Mouse (Mus musculus) megakaryocyte-erythroid progenitor cell, adult 5-6 weeks (primary cell): ENCODE measurements around the gene Cox4i1. TPM values are rescaled to one million over a fixed set of nuclear protein-coding genes. Genes with fewer than 3 reads are reported as not detected.
"Not testable (repeated sequence)": the region's sequence is repeated elsewhere in the genome, so short reads cannot be mapped to it uniquely, and the experiment has no call there.

Source experiments
- ATAC-seq: replicated peaks from 2 replicates; pipeline ENCODE4 v1.8.0; 2016; ENCODE audit warnings: mild to moderate bottlenecking, inconsistent platforms; ENCODE audit not compliant: severe bottlenecking, poor library complexity, low FRiP score, low TSS enrichment
- total RNA-seq, 2 experiments: library from RNA; stranded (forward) in 1 of 2; stranded (reverse) in 1 of 2; fragments of 200-1000, 215-1000 nt in 1 of 2; fragments of >200 nt in 1 of 2; fragmentation: Nextera tagmentation in 1 of 2; gene quantifications; 2 replicates each; pipeline ENCODE4 v1.2.3; 2014 to 2017

Gene Cox4i1
- total RNA-seq, 2 experiments from 2014 or later, result 612 to 1,237 TPM

- ATAC-seq, result no peak
These were observed 11.5 kb upstream of the Cox4i1 start for GRCm38 (mm10) chr8:120656322-120657052.

DNA sequence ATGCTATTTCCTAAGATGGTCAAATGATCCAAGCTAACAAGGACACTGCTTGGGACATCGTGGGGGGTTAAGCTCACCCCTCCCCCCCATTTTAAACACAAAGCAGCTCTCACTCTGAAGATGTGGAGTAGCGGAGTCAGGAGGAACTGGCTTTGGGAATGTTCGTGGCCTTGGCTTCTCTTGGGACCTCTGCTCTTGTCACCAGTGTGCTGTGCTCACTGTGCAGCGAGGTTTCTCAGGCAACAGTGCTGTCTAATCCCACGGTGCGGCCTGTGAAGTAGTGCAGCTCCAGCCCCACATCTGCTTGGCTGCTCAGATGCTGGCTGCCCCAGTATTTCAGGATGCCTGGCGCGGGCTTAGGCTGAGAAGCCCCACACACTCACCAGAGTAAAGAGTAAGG is 10.6 kb upstream of the Cox4i1 start:
- no peak for ATAC-seq

GRCm38 (mm10) chr8:120664566-120664965 is 3.5 kb upstream of the Cox4i1 start:
- ATAC-seq, result no peak

DNA sequence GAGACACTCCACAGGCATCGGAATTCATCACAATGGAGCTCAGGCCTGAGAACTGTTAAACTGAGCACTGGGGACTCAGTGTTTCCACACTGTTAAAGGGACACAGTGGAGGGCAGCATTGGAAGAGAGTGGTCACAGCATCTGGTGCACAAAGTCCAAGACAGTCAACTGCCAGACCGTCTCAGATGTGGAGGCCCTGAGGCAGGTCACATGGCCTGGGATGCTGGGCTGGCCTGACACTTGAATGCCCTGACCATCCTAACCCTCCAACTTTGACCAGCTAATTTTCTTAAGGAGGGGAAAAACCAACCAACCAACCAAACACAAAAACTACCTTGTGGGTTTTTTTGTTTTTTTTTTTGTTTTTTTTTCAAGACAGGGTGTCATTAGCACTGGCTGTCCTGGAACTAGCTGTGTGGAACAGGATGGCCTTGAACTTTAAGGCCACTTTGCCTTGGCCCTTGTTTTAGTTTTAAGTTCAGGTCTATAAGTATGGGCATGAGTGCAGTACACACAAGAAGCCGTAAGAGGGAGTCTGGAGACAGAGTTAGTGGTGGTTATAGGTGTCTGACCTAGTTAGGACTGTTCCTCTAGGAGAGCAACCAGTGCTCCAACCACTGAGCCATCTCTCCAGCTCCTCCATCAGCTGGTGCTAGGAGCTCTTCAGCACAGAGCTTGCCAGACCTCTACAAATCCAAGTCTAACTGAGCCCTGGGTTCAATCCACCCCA is 2.1 kb upstream of the Cox4i1 start:
- ATAC-seq, result peak; percentile 38

GRCm38 (mm10) chr8:120666807-120667470 is 1.1 kb upstream of the Cox4i1 start:
- ATAC-seq, result no peak

DNA sequence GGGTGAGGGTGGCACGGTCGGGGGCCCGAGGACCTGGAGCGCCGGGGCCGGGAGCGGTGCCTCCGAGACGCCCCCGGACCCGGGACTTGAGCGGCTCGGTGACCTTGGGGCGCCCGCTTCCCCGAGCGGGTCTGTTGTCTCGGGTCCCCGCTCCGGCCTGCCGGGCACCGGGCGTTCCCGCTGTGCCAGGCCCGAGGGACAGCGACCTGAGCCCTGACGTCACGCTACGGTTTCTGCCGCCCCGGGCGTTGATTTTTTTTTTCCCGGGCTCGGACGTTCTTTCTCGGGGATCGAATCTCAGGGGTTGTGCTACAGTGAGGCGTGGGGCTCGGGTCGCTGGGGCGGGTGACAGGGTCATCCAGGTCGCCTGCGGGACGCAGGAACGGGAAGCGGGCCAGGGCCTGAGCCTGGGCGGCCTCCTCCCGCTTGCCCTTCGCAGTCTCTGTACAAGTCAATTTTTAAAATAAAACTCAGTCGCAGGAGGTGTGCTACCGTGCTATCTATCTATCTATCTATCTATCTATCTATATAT is 418 bp downstream of the Cox4i1 start, which contains the start of gene Emc8:
Emc8 (minus strand) TSS at position 200 of the 532 bp plus-strand sequence.
- ATAC-seq, result 0 out of 2 replicates have a peak, but pooled peaks have one; percentile 5

GRCm38 (mm10) chr8:120671775-120672174 is 3.8 kb downstream of the Cox4i1 start:
- ATAC-seq, result no peak

DNA sequence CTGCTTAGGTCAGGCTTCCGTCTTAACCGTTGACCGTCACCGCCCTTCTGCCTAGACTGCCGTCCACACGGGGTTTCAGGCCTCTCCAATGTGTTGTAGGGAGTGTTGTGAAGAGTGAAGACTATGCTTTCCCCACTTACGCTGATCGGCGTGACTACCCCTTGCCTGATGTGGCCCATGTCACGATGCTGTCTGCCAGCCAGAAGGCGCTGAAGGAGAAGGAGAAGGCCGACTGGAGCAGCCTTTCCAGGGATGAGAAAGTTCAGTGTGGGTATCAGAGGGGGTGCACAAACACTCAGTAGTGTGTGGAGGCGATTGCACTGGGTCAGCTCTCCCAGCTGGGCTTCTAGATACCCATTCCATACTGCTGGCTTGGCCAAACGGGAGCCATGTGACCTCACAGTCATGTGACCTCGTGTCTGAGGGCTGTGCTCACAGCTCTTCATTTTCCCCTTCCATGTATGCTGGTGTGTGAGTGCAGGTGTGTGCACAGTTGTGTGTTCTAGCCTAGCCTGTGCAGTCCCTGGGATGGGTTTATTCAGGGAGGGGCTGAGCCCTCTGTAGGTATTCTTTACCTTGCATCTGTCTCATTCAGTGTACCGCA is 4.7 kb downstream of the Cox4i1 start:
- no peak for ATAC-seq

- no peak for ATAC-seq
These were observed 5.3 kb downstream of the Cox4i1 start for GRCm38 (mm10) chr8:120673298-120673697.

DNA sequence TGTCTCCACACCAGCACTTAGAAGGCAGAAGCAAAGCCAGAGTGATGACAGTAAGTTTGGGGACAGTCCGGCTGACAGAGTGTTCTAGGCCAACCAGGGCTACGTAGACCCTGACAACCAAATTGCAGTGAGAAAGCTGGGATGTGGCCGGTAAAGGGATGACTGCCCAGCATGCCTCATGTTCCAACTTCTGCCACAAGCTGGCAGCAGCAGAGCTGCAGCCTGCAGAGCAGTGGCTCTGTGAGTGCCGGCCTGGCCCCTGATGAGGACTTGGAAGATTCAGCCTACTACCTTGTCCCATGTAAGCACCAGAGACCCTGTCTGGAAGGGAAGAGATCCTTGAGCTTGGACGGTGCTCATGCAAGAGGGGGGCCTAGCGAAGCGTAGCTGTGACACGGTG is 7.7 kb downstream of the Cox4i1 start:
- no peak for ATAC-seq

DNA sequence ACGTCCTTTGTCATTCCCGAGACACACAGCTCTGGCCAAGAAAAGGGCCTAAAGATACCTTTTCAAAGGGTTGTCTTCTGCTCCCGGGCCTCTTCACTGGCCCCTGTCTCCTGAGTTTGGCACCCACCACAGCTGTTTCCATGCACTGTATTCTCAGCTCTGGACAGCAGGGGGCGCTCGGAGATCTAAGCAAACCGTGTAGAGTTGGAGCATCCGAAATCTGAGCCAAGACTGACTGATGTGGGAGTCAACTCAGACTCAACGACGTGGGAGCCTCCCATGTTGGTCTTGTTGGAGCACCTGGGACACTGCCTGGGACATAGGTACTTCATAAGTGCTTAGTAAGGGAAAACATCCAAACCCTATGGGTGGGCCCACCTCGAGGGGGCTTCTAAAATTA is 10.4 kb downstream of the Cox4i1 start:
- ATAC-seq, result peak; percentile 77

- 0 out of 2 replicates have a peak, but pooled peaks have one; percentile 27 for ATAC-seq
These were observed 11.8 kb downstream of the Cox4i1 start for GRCm38 (mm10) chr8:120679629-120680387.

DNA sequence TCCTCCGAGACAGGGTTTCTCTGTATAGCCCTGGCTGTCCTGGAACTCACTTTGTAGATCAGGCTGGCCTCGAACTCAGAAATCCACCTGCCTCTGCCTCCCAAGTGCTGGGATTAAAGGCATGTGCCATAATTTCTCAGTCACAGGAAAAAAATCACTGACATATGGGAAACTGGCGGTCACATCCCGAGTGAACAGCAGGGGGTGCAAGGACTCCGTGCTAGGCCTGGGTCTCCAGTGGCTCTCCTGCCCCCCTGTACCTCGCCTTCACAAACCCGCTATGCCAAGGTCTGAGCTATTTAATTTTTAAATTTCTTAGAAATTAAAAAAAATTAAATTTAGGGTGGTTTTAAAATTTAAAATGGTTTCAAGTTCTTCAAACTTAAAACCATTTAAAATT is 12.4 kb downstream of the Cox4i1 start:
- not testable (repeated sequence) for ATAC-seq

- ATAC-seq, result no peak
These were observed 13.1 kb downstream of the Cox4i1 start for GRCm38 (mm10) chr8:120681113-120681512.

- ATAC-seq, result peak; percentile 73
These were observed 15.6 kb downstream of the Cox4i1 start for GRCm38 (mm10) chr8:120683602-120684001.

- ATAC-seq, result no peak
These were observed 16.1 kb downstream of the Cox4i1 start for GRCm38 (mm10) chr8:120684082-120684481.

DNA sequence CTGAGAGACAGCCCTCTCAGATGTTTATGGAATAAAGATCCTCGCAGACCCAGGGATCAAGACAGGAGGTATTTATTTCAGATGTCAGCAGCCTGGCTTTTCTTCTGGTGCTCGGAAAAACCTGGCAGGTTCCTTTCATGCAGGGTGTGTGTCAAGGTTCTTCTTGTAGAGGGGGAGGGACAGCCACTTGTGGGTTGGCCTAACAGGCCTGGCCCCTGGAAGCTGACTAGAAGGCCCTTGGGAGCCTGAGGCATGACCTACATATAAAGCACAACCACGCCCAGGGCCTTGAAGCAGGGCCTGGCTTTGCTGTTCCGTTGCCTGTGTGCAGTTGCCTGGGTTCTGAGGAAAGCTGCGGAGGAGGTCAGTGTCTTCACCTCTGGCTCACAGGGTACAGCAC is 17.1 kb downstream of the Cox4i1 start:
- ATAC-seq, result no peak

GRCm38 (mm10) chr8:120685591-120685990 is 17.6 kb downstream of the Cox4i1 start:
- no peak for ATAC-seq

GRCm38 (mm10) chr8:120686051-120686450 is 18.0 kb downstream of the Cox4i1 start:
- no peak for ATAC-seq
